Mouse (Mus musculus) midbrain, embryonic 14.5 days (tissue): ENCODE measurements around the gene Erp44. TPM values are rescaled to one million over a fixed set of nuclear protein-coding genes. Genes with fewer than 3 reads are reported as not detected.

ENCODE experiments used
- ATAC-seq: fragments of 200-750 bp; cut with Nextera tagmentation; 2 replicates; pipeline ENCODE4 v1.8.0; 2017; ENCODE audit warnings: moderate number of reproducible peaks, moderate library complexity; ENCODE audit not compliant: low FRiP score, low TSS enrichment
- DNase-seq: peaks from one replicate; pipeline ENCODE4 v3.0.0-alpha.2; 2015
- H3K27ac ChIP-seq: fragments of 300-500 bp; sonication (generic); replicated peaks from 2 replicates; pipeline ENCODE4 v1.5.1; 2014; ENCODE audit warnings: mild to moderate bottlenecking, low read depth, low read length, moderate library complexity
- H3K27me3 ChIP-seq: fragments of 300-500 bp; sonication (generic); 2 replicates; pipeline ENCODE4 v1.6.1; 2014; ENCODE audit warnings: low read length, control low read depth, mixed read lengths; ENCODE audit not compliant: control insufficient read depth, insufficient read depth
- H3K36me3 ChIP-seq: fragments of 300-500 bp; sonication (generic); 2 replicates; pipeline ENCODE4 v1.6.1; 2014; ENCODE audit warnings: low read length, control low read depth; ENCODE audit not compliant: control insufficient read depth, insufficient read depth
- H3K4me1 ChIP-seq: fragments of 300-500 bp; sonication (generic); 2 replicates; pipeline ENCODE4 v1.6.1; 2014; ENCODE audit warnings: mild to moderate bottlenecking, antibody characterized with exemption, low read length, control low read depth; ENCODE audit not compliant: control insufficient read depth, insufficient read depth
- H3K4me2 ChIP-seq: fragments of 300-500 bp; sonication (generic); 2 replicates; pipeline ENCODE4 v1.6.1; 2014; ENCODE audit warnings: mild to moderate bottlenecking, low read length, moderate library complexity
- H3K4me3 ChIP-seq: fragments of 300-500 bp; sonication (generic); replicated peaks from 2 replicates; pipeline ENCODE4 v1.5.1; 2014; ENCODE audit warnings: low read depth, low read length
- H3K9ac ChIP-seq: fragments of 300-500 bp; sonication (generic); replicated peaks from 2 replicates; pipeline ENCODE4 v1.6.1; 2014; ENCODE audit warnings: mild to moderate bottlenecking, low read length, moderate library complexity
- H3K9me3 ChIP-seq: fragments of 300-500 bp; sonication (generic); 2 replicates; pipeline ENCODE4 v1.6.1; 2016; ENCODE audit warnings: low read length, control low read depth, mixed read lengths; ENCODE audit not compliant: control insufficient read depth
- WGBS: fragments of 180-500 bp; shearing (Covaris S2); extraction: QIAGEN DNeasy Blood & Tissue Kit; methylation state at CpG from one replicate; pipeline ENCODE4 v1.1.7; 2014; 5-methylcytosine and 5-hydroxymethylcytosine counted together
- polyA plus RNA-seq: library from polyadenylated mRNA; unstranded; fragments of >200 nt; fragmentation: Nextera tagmentation; extraction: Ambion mirVana; gene quantifications from 2 replicates; pipeline ENCODE4 v1.2.1, GENCODE M21; 2014

Erp44 gene
- polyA plus RNA-seq, 1 experiment from 2014 or later, result 59.6 TPM

DNA sequence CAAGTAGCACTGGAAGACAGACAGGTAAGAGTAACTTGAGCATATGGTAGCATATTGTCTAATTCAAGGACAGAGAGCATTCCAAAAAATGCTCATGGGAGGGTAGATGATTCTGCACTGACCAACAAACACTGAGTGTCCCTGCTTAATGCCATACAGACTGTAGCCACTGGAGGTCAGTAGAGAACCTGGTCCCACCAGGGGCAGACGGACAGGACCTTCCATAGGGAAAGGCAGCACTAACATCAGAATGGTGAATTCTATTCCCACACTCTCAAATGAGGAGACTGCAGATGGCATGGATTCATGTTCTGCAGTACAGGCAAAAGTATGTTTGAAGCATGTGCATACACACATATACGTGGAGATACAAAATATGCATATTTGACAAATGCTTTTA, 54.2 kb downstream of the Erp44 start:
- ATAC-seq, result peak; percentile 50; the same call in 1 of the 2 replicates
- H3K36me3 ChIP-seq, result no peaks in the 10 kb centered on the region
- WGBS, result 23% methylated on average over 2 of the region's 2 CpGs

DNA sequence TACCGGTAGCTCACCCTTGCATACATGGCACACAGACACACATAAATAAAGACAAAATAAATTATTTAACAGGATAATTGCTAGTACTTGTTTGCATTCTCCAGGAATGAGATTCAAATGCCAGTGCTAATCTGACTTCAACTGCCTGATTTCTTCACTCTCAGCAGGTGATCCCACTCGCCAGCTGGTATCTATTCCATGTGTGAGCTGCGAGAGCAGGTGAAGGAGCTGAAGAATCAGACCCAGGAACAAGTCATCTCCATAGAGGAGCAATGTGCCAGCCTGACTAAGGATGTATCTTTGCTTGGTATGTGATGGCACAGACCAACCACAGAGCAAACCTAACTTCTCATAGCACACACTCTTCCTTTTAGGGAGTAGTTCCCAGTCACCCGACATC, 75.8 kb downstream of the Erp44 start:
- peaks cover 13% of the 10 kb centered on the region; the same call in 1 of the 2 replicates for H3K36me3 ChIP-seq
- H3K9ac ChIP-seq, result no peak overlapping the region
- no peak overlapping the region for H3K4me3 ChIP-seq
- no peak overlapping the region for H3K27ac ChIP-seq
- whole genome bisulfite sequencing, result 85% methylated on average over 4 of the region's 4 CpGs
- no peak for ATAC-seq
- no peak for DNase-seq
- H3K27me3 ChIP-seq, result no peaks in the 10 kb centered on the region
- H3K4me1 ChIP-seq, result no peaks in the 10 kb centered on the region
- no peaks in the 10 kb centered on the region for H3K9me3 ChIP-seq
- H3K4me2 ChIP-seq, result no peak overlapping the region

More for the DNA sequence above, 54.2 kb downstream of the Erp44 start:
- Histone ChIP-seq H3K9me3 (no peaks in the 10 kb centered on the region), H3K4me3 (no peak overlapping the region), H3K4me2 (no peak overlapping the region), H3K4me1 (no peaks in the 10 kb centered on the region), H3K9ac (no peak overlapping the region), H3K27ac (no peak overlapping the region), H3K27me3 (no peaks in the 10 kb centered on the region)
- DNase-seq, result peak; percentile 78

DNA sequence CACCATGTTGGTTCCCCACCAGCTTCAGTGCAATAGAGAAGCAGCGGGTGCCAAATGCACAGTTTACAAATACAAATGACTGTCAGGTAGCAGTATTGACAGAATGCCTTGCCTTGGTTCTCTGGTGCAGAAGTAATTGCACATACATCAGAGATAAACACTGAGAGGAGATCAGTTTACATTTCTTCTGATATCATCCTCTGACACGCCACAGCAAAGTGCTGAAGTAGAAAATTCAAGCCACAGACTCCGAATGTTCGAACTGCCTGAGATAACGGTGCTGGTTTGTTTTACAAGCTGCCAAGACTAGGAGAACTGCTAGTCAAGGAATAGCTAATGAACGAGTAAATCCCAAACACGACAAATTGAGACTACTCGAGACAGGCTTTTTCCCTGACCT, 80.9 kb downstream of the Erp44 start:
- Histone ChIP-seq H3K27ac (no peak overlapping the region), H3K9ac (no peak overlapping the region), H3K4me3 (no peak overlapping the region), H3K27me3 (no peaks in the 10 kb centered on the region), H3K36me3 (peaks cover 32% of the 10 kb centered on the region), H3K4me2 (no peak overlapping the region), H3K4me1 (no peaks in the 10 kb centered on the region), H3K9me3 (no peaks in the 10 kb centered on the region)
- DNase-seq (no peak), ATAC-seq (no peak)
- WGBS, result 88% methylated on average over 8 of the region's 8 CpGs

DNA sequence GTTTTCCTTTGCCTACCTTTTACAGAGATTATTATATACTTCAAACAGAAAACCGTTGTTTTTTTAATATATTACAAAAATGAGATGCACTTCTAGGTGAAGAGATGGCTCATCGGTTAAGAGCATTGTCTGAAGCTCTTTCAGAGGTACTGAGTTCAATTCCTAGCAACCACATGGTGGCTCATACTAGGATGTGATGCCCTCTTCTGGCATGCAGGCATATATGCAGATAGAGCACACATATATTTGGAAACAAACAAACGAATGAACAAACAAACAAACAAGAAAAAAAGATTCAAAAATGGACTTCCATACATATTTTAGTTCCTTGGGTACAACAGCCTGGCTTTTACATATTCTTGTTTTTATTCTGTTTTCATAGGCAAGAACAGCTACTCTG, 81.4 kb downstream of the Erp44 start:
- no peak overlapping the region for H3K9ac ChIP-seq
- peaks cover 32% of the 10 kb centered on the region for H3K36me3 ChIP-seq
- no peaks in the 10 kb centered on the region for H3K4me1 ChIP-seq
- ATAC-seq (no peak), DNase-seq (peak; percentile 13)
- H3K27ac ChIP-seq, result no peak overlapping the region
- 88% methylated on average over 3 of the region's 3 CpGs for WGBS
- H3K4me3 ChIP-seq, result no peak overlapping the region
- H3K4me2 ChIP-seq, result no peak overlapping the region
- no peaks in the 10 kb centered on the region for H3K9me3 ChIP-seq
- H3K27me3 ChIP-seq, result no peaks in the 10 kb centered on the region

DNA sequence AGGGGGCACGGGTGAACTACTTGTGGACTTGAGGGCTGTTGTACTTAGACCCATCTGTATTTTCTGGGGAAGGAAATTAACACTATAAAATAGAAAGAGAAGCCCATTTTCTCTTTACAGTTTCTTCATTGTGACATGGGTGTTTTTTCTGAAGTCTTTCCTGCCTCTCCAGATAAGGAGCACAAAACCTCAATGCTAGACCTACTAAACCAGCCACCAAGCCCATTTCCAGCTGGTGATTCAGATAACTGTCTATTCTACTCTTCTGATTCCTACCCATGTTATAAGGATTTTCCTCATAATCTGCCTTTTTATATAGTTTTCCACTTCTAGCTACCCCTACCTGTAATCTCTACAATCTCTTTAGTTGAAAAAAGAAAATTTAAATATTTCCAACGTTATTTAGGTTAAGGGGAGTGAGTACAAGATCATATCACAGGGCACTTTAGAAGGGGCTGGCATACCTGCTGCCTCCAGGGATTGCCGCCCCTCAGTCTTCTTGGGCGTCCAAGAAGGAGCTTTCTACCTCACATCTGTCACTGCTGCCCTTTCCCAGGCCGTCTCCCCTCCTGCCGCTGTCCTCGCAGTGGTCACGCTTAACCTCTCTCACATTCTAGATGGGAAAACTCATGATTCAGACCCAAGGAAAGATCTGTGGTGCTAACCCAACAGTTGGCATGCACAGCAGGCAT, 97.1 kb downstream of the Erp44 start:
- no peak overlapping the region for H3K9ac ChIP-seq
- H3K9me3 ChIP-seq, result no peaks in the 10 kb centered on the region
- ATAC-seq (no peak), DNase-seq (no peak)
- no peak overlapping the region for H3K4me3 ChIP-seq
- H3K27me3 ChIP-seq, result no peaks in the 10 kb centered on the region
- no peak overlapping the region for H3K4me2 ChIP-seq
- H3K36me3 ChIP-seq, result no peaks in the 10 kb centered on the region
- H3K4me1 ChIP-seq, result 0 out of 2 replicates have a peak, but pooled peaks cover 6% of the 10 kb centered on the region
- no peak overlapping the region for H3K27ac ChIP-seq
- WGBS, result 85% methylated on average over 8 of the region's 8 CpGs

DNA sequence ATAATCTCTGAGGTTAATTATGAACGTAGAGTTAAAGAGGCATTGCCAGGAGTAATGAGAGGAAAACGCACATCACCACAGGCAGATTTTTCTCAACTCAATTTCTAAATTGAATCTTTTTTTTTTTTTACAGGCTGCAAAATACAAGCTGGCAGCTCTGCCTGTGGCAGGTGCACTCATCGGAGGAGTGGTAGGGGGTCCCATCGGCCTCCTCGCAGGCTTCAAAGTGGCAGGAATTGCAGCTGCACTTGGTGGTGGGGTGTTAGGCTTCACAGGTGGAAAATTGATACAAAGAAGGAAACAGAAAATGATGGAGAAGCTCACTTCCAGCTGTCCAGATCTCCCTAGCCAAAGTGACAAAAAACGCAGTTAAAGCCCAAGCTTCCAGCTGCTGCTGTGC, 98.0 kb downstream of the Erp44 start:
- H3K4me2 ChIP-seq, result no peak overlapping the region
- no peak overlapping the region for H3K9ac ChIP-seq
- no peak overlapping the region for H3K4me3 ChIP-seq
- H3K36me3 ChIP-seq, result no peaks in the 10 kb centered on the region
- no peaks in the 10 kb centered on the region for H3K9me3 ChIP-seq
- no peaks in the 10 kb centered on the region for H3K27me3 ChIP-seq
- ATAC-seq, result no peak
- no peak for DNase-seq
- no peak overlapping the region for H3K27ac ChIP-seq
- 0 out of 2 replicates have a peak, but pooled peaks cover 6% of the 10 kb centered on the region for H3K4me1 ChIP-seq
- 66% methylated on average over 6 of the region's 6 CpGs for WGBS

DNA sequence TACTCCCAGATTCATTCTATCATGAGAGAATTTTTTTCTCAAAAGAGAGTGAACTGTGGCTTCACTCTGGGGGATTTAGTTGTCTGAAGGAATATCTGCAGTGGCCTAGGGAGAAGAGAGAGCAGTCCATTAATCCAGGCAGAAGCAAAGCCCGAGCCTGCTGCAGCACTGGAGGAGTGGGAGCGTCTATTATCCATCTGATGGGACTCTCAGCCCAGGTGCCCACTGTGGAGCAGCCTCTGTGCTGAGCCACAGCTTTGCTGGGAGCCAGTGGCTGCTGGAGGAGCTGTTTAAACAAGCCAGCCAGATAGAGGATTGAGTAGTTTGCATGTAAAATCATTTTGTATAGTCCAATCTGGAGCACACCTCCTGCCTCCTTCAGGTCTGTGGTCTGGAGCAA, 98.4 kb downstream of the Erp44 start:
- ATAC-seq (no peak), DNase-seq (peak; percentile 23)
- H3K4me3 ChIP-seq, result no peak overlapping the region
- H3K27me3 ChIP-seq, result no peaks in the 10 kb centered on the region
- 0 out of 2 replicates have a peak, but pooled peaks cover 6% of the 10 kb centered on the region for H3K4me1 ChIP-seq
- no peak overlapping the region for H3K9ac ChIP-seq
- peak overlapping the region; percentile 52; the same call in 1 of the 2 replicates for H3K27ac ChIP-seq
- H3K36me3 ChIP-seq, result no peaks in the 10 kb centered on the region
- H3K9me3 ChIP-seq, result no peaks in the 10 kb centered on the region
- H3K4me2 ChIP-seq, result no peak overlapping the region
- WGBS, result 6% methylated on average over 2 of the region's 2 CpGs

DNA sequence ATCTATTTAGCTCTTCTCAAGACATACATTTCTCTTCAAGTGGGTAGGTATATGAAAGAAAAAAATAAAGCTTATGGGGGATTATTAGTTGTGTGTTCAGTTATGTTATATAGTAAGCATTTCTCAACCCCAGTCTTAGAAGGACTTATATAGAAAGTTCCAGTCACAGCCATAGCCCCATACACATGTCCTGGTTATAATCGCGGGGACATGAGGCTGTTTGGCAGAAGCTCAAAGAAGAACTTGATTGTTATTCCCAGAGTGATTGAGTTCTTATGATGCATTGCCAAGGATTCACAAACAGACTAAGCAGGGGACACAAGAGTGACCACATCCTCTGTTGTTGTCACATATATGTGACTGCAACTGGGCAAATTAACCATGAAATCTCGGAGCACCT, 103.7 kb downstream of the Erp44 start:
- H3K4me3 ChIP-seq, result no peak overlapping the region
- H3K9ac ChIP-seq, result no peak overlapping the region
- DNase-seq (no peak), ATAC-seq (no peak)
- no peak overlapping the region for H3K27ac ChIP-seq
- H3K27me3 ChIP-seq, result no peaks in the 10 kb centered on the region
- no peaks in the 10 kb centered on the region for H3K36me3 ChIP-seq
- H3K4me1 ChIP-seq, result 0 out of 2 replicates have a peak, but pooled peaks cover 2% of the 10 kb centered on the region
- 93% methylated on average over 3 of the region's 3 CpGs for WGBS
- no peak overlapping the region for H3K4me2 ChIP-seq
- no peaks in the 10 kb centered on the region for H3K9me3 ChIP-seq

DNA sequence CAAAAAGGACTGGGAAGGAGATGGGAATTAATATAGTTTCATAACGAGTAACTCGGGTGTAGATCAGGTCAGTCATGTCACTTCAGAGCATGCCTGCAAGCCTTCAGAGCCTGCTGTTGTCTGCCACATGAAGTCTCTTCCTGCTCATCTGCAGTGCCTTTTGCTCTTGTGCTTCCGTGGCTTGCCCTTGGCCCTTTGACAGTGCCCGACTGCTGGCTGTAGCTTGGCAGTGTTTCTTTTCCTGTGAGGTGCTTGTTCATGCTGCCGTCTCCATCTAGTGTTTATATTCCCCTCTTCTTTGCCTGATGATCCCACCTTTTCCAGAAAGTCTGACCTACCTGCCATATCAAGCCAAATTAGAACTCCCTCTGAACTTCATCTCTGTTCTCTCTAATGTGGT, 115.5 kb downstream of the Erp44 start:
- no peaks in the 10 kb centered on the region for H3K4me1 ChIP-seq
- H3K27ac ChIP-seq, result no peak overlapping the region
- H3K9ac ChIP-seq, result no peak overlapping the region
- WGBS, result 84% methylated on average over 5 of the region's 5 CpGs
- no peak for ATAC-seq
- peaks cover 2% of the 10 kb centered on the region; the same call in 1 of the 2 replicates for H3K36me3 ChIP-seq
- DNase-seq, result no peak
- no peaks in the 10 kb centered on the region for H3K27me3 ChIP-seq
- H3K4me3 ChIP-seq, result no peak overlapping the region
- no peak overlapping the region for H3K4me2 ChIP-seq
- H3K9me3 ChIP-seq, result no peaks in the 10 kb centered on the region
